Mouse (Mus musculus) cerebellum, adult 2 months (tissue): ENCODE measurements at regions not wholly inside any gene's neighbourhood (a gene's known extent, or its start where the extent isn't known, plus 50 kb on each side); places are given as distances from the start of the nearest gene placed in this dataset.

Experiments
- DNase-seq, 2 experiments: peaks; one replicate each; pipeline ENCODE4 v3.0.0; 2021
- H3K27ac ChIP-seq: fragments of 200-500 bp; 2 replicates; pipeline ENCODE4 v1.5.1; 2012; ENCODE audit warnings: low read length, control low read depth, inconsistent platforms; ENCODE audit not compliant: insufficient read depth
- H3K27me3 ChIP-seq: fragments of 200-500 bp; 2 replicates; pipeline ENCODE4 v1.6.1; 2012; ENCODE audit warnings: inconsistent platforms, mild to moderate bottlenecking, low read length, moderate library complexity; ENCODE audit not compliant: control insufficient read depth, insufficient read depth
- H3K4me1 ChIP-seq: fragments of 200-500 bp; 2 replicates; pipeline ENCODE4 v1.6.1; 2011; ENCODE audit warnings: low read length; ENCODE audit not compliant: control insufficient read depth, insufficient read depth
- H3K4me3 ChIP-seq: fragments of 200-500 bp; replicated peaks from 2 replicates; pipeline ENCODE3; 2011; ENCODE audit warnings: mild to moderate bottlenecking, low read depth, low read length, control low read depth; ENCODE audit not compliant: insufficient read depth
- CTCF ChIP-seq: fragments of 200-500 bp; IDR thresholded peaks from 2 replicates; pipeline ENCODE4 v1.5.1; 2011; ENCODE audit warnings: low read depth, mild to moderate bottlenecking, control low read depth, low read length, moderate library complexity, borderline replicate concordance; ENCODE audit not compliant: insufficient read depth
- POLR2A ChIP-seq: fragments of 200-500 bp; IDR thresholded peaks from 2 replicates; pipeline ENCODE4 v1.6.1; 2011; ENCODE audit warnings: low read length, control low read depth, borderline replicate concordance; ENCODE audit not compliant: insufficient read depth
- WGBS: fragments of 180-500 bp; shearing (Covaris S2); methylation state at CpG from one replicate; pipeline ENCODE4 v1.1.7; 2018; 5-methylcytosine and 5-hydroxymethylcytosine counted together

GRCm38 (mm10) chr11:7862547-7862946 lies 648.8 kb upstream of the Igfbp3 start:
- Histone ChIP-seq H3K27me3 (no peaks in the 10 kb centered on the region), H3K4me3 (no peak overlapping the region), H3K27ac (no peak overlapping the region), H3K4me1 (no peaks in the 10 kb centered on the region)
- no peak for TF ChIP-seq POLR2A
- peak; percentile 22; the same call in 1 of the 2 replicates for TF ChIP-seq CTCF
- no peak for DNase-seq

DNA sequence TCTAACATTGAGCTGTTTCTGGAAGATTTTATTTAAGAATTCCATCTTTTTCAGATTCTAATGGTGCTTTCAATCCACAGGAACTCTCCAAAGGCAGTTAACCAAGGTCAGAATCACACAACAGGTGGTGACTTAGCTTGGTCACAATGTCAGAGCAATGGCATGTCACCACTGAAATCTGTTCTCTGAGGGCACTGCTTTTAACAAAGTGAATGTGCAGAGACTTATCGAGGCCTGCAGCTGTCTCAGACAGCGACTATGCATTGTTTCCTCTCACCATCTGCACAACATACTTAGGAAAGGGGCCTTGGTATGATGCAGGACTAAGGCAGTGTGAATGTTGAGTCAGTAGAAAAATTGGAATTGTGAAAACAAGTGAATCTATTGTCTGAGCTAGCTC lies 638.9 kb upstream of the Igfbp3 start:
- DNase-seq = no peak
- H3K27me3 ChIP-seq = no peaks in the 10 kb centered on the region
- TF ChIP-seq POLR2A = no peak
- no peak for TF ChIP-seq CTCF
- H3K4me3 ChIP-seq = no peak overlapping the region
- no peak overlapping the region for H3K27ac ChIP-seq
- no peaks in the 10 kb centered on the region for H3K4me1 ChIP-seq
- 64% methylated on average over 2 of the region's 2 CpGs for WGBS

GRCm38 (mm10) chr11:7838311-7839237 lies 624.9 kb upstream of the Igfbp3 start:
- DNase-seq = peak in 1 of 2 experiments; percentile 3
- no peaks in the 10 kb centered on the region for H3K4me1 ChIP-seq
- whole genome bisulfite sequencing = 46% methylated on average over 8 of the region's 8 CpGs
- H3K4me3 ChIP-seq = no peak overlapping the region
- no peak overlapping the region for H3K27ac ChIP-seq
- H3K27me3 ChIP-seq = no peaks in the 10 kb centered on the region
- no peak for TF ChIP-seq CTCF
- no peak for TF ChIP-seq POLR2A

GRCm38 (mm10) chr11:7837486-7837885 lies 623.8 kb upstream of the Igfbp3 start:
- Histone ChIP-seq H3K4me3 (no peak overlapping the region), H3K27me3 (no peaks in the 10 kb centered on the region), H3K27ac (no peak overlapping the region), H3K4me1 (no peaks in the 10 kb centered on the region)
- no peak for DNase-seq
- TF ChIP-seq CTCF (no peak), POLR2A (no peak)
- WGBS = 86% methylated on average over 5 of the region's 5 CpGs

DNA sequence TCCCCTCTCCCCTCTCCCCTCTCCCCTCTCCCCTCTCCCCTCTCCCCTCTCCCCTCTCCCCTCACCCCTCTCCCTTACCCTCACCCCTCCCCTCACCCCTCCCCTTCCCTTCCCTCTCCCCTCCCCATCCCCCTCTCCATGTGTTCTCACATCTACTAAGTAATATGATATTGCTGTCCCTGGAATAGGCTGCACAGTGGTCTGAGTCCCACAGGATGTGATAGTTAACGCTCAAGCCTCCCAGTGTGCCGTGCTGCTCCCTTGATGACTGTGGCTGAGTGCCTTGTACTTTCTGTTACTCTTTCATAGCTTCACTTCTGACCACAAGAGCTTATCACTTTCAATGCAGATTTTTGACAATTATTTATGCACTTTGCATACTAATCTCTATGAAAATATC lies 620.4 kb upstream of the Igfbp3 start:
- H3K4me1 ChIP-seq = no peaks in the 10 kb centered on the region
- TF ChIP-seq POLR2A (no peak), CTCF (no peak)
- no peak for DNase-seq
- no peak overlapping the region for H3K27ac ChIP-seq
- no peak overlapping the region for H3K4me3 ChIP-seq
- 48% methylated on average over 2 of the region's 2 CpGs for WGBS
- H3K27me3 ChIP-seq = no peaks in the 10 kb centered on the region

- 81% methylated on average over 8 of the region's 8 CpGs for WGBS
- Histone ChIP-seq H3K4me3 (no peak overlapping the region), H3K27me3 (no peaks in the 10 kb centered on the region; the same call in 1 of the 2 replicates), H3K4me1 (no peaks in the 10 kb centered on the region), H3K27ac (no peak overlapping the region)
- DNase-seq = no peak
- TF ChIP-seq CTCF = no peak
- TF ChIP-seq POLR2A = no peak
Observed at GRCm38 (mm10) chr11:7832376-7832775, 618.7 kb upstream of the Igfbp3 start.

DNA sequence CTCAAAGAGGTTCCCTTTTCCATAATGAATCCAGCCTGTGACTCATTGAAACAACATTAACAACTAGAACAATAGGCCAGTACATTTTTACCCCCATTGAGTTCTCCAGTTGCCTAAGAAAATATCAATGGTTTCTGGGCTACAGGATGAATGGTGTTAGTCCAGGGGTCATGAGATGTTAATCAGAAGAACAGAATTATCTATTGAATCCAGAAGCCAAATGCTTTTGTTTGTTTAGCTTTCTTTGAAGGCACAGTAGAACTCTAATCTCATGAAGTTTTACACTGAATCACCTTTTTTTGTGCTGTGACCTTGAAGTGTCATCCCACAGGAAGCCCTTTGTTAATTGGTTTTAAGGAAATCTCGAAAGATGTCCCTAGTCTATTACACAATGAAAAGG lies 616.0 kb upstream of the Igfbp3 start:
- Histone ChIP-seq H3K4me1 (no peaks in the 10 kb centered on the region), H3K27ac (no peak overlapping the region), H3K4me3 (no peak overlapping the region), H3K27me3 (no peaks in the 10 kb centered on the region; the same call in 1 of the 2 replicates)
- 58% methylated on average over 1 of the region's 1 CpGs for WGBS
- no peak for DNase-seq
- TF ChIP-seq POLR2A (no peak), CTCF (no peak)

- no peaks in the 10 kb centered on the region; the same call in 1 of the 2 replicates for H3K27me3 ChIP-seq
- no peaks in the 10 kb centered on the region for H3K4me1 ChIP-seq
- TF ChIP-seq CTCF (no peak), POLR2A (no peak)
- WGBS = 92% methylated on average over 4 of the region's 4 CpGs
- no peak for DNase-seq
- no peak overlapping the region for H3K4me3 ChIP-seq
- no peak overlapping the region for H3K27ac ChIP-seq
Observed at GRCm38 (mm10) chr11:7828001-7828400, 614.3 kb upstream of the Igfbp3 start.
